Mouse (Mus musculus) midbrain, embryonic 13.5 days (tissue): ENCODE results near the gene Cdc26. TPM values are rescaled to one million over a fixed set of nuclear protein-coding genes. Genes with fewer than 3 reads are reported as not detected.

Experiments
- ATAC-seq: fragments of 200-750 bp; cut with Nextera tagmentation; 2 replicates; pipeline ENCODE4 v1.8.0; 2017; ENCODE audit warnings: mild to moderate bottlenecking, moderate TSS enrichment, moderate library complexity
- H3K27ac ChIP-seq: fragments of 300-500 bp; sonication (generic); 2 replicates; pipeline ENCODE4 v1.5.1; 2015; ENCODE audit warnings: inconsistent platforms, mild to moderate bottlenecking, moderate library complexity
- H3K27me3 ChIP-seq: fragments of 300-500 bp; sonication (generic); 2 replicates; pipeline ENCODE4 v1.6.1; 2015; ENCODE audit warnings: mild to moderate bottlenecking, inconsistent platforms
- H3K36me3 ChIP-seq: fragments of 300-500 bp; sonication (generic); 2 replicates; pipeline ENCODE4 v1.6.1; 2015; ENCODE audit warnings: mild to moderate bottlenecking, inconsistent platforms
- H3K4me1 ChIP-seq: fragments of 300-500 bp; sonication (generic); replicated peaks from 2 replicates; pipeline ENCODE4 v1.6.1; 2015; ENCODE audit warnings: inconsistent platforms
- H3K4me2 ChIP-seq: fragments of 300-500 bp; sonication (generic); replicated peaks from 2 replicates; pipeline ENCODE4 v1.6.1; 2015; ENCODE audit warnings: moderate library complexity, mild to moderate bottlenecking, inconsistent platforms
- H3K4me3 ChIP-seq: fragments of 300-500 bp; sonication (generic); replicated peaks from 2 replicates; pipeline ENCODE4 v1.5.1; 2015; ENCODE audit warnings: mild to moderate bottlenecking, inconsistent platforms
- H3K9ac ChIP-seq: fragments of 300-500 bp; sonication (generic); replicated peaks from 2 replicates; pipeline ENCODE4 v1.6.1; 2015; ENCODE audit warnings: mild to moderate bottlenecking, inconsistent platforms
- H3K9me3 ChIP-seq: fragments of 300-500 bp; sonication (generic); 2 replicates; pipeline ENCODE4 v1.6.1; 2016; ENCODE audit warnings: mild to moderate bottlenecking, inconsistent platforms
- WGBS: fragments of 180-500 bp; shearing (Covaris S2); methylation state at CpG from one replicate; pipeline ENCODE4 v1.1.7; 2015; 5-methylcytosine and 5-hydroxymethylcytosine counted together
- polyA plus RNA-seq: library from polyadenylated mRNA; unstranded; fragments of >200 nt; fragmentation: Nextera tagmentation; extraction: Ambion mirVana; gene quantifications from 2 replicates; pipeline ENCODE4 v1.2.1, GENCODE M21; 2015

Gene Cdc26
- polyA plus RNA-seq, 1 experiment from 2014 or later = 120 TPM

DNA sequence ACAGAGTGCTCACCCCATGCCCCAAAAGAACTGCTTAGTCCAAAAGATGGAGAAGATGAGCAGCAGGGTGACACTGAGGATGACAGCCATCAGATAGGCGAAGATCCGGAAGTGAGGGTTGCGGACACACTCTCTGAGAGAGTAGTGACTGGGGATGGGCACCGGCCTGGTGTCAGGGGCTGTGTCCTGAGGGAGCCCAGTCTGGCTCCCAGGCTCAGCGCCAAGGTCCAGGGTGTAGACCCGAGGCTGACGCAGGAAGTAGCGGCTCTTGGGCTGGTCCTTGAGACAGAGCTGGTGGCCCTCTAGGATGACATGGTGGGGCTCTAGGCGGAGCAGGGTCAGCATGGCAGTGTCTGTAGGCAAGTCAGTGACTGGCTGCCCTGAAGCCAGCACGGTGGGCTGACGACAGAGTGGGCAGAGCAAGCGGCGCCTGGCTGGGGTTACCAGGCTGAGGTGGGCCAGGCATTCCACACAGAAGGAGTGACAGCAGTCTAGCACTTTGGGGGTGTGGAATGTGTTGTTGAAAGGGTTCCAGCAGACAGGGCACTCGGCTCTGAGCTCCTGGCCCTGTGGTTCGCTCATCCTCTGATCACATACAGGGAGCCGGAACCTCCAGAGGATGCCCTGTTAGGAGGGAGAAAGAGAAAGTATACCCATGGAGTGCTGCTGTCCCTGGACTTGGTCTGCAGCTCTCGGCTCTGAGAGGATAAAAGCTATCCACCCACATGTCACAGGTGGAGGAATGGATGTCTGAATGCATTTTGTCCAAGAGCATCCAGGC is 19.7 kb upstream of the Cdc26 start:
- Histone ChIP-seq H3K4me3 (no peak overlapping the region), H3K36me3 (peaks cover 31% of the 10 kb centered on the region), H3K27ac (no peak overlapping the region), H3K4me1 (no peaks in the 10 kb centered on the region), H3K27me3 (no peaks in the 10 kb centered on the region), H3K4me2 (no peak overlapping the region), H3K9ac (no peak overlapping the region), H3K9me3 (no peaks in the 10 kb centered on the region)
- peak; percentile 11; the same call in 1 of the 2 replicates for ATAC-seq
- WGBS = 85% methylated on average over 17 of the region's 17 CpGs

GRCm38 (mm10) chr4:62425891-62426290 is 17.4 kb upstream of the Cdc26 start:
- Histone ChIP-seq H3K9ac (no peak overlapping the region), H3K4me1 (no peaks in the 10 kb centered on the region), H3K36me3 (peaks cover 54% of the 10 kb centered on the region), H3K27ac (no peak overlapping the region), H3K4me3 (no peak overlapping the region), H3K9me3 (no peaks in the 10 kb centered on the region), H3K4me2 (no peak overlapping the region), H3K27me3 (no peaks in the 10 kb centered on the region)
- WGBS = 95% methylated on average over 4 of the region's 4 CpGs
- ATAC-seq = no peak

- no peak for ATAC-seq
- 96% methylated on average over 6 of the region's 6 CpGs for WGBS
- peaks cover 100% of the 10 kb centered on the region for H3K36me3 ChIP-seq
- no peak overlapping the region for H3K9ac ChIP-seq
- no peak overlapping the region for H3K27ac ChIP-seq
- no peak overlapping the region for H3K4me3 ChIP-seq
- H3K4me1 ChIP-seq = no peaks in the 10 kb centered on the region
- no peak overlapping the region for H3K4me2 ChIP-seq
- H3K9me3 ChIP-seq = no peaks in the 10 kb centered on the region
- H3K27me3 ChIP-seq = no peaks in the 10 kb centered on the region
Observed at GRCm38 (mm10) chr4:62419091-62419490, 10.6 kb upstream of the Cdc26 start.

DNA sequence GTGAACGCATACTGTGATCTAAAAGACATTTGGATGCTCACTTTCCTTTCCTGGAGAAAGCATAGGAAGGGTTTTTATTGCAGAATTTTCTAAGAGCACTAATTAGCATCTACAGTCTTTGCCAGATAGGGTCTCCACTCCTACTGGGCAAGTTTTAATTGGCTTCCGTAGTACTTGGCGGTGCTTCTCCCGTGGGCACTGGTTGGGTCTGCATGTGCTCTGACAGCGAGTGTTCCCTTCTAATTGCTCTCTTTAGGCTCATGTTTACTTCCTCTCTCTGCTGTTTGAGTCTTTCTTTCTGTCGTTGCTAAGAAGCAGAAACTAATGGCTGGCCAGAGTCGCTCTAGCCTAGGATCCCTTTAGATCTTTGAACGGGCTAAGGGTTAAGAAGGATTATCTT is 10.0 kb upstream of the Cdc26 start:
- Histone ChIP-seq H3K4me1 (no peaks in the 10 kb centered on the region), H3K9me3 (no peaks in the 10 kb centered on the region), H3K4me2 (no peak overlapping the region), H3K27ac (no peak overlapping the region), H3K36me3 (peaks cover 98% of the 10 kb centered on the region), H3K4me3 (no peak overlapping the region), H3K27me3 (no peaks in the 10 kb centered on the region), H3K9ac (no peak overlapping the region)
- 84% methylated on average over 8 of the region's 8 CpGs for WGBS
- no peak for ATAC-seq

GRCm38 (mm10) chr4:62411606-62412005 is 3.2 kb upstream of the Cdc26 start:
- Histone ChIP-seq H3K27ac (no peak overlapping the region), H3K4me2 (no peak overlapping the region), H3K4me1 (peaks cover 23% of the 10 kb centered on the region), H3K9me3 (no peaks in the 10 kb centered on the region), H3K4me3 (no peak overlapping the region), H3K27me3 (no peaks in the 10 kb centered on the region), H3K9ac (no peak overlapping the region), H3K36me3 (peaks cover 51% of the 10 kb centered on the region)
- 97% methylated on average over 10 of the region's 10 CpGs for WGBS
- no peak for ATAC-seq

GRCm38 (mm10) chr4:62410325-62410724 is 1.9 kb upstream of the Cdc26 start:
- WGBS = 86% methylated on average over 2 of the region's 2 CpGs
- peak overlapping the region; percentile 79 for H3K4me2 ChIP-seq
- no peak overlapping the region for H3K9ac ChIP-seq
- no peaks in the 10 kb centered on the region for H3K27me3 ChIP-seq
- ATAC-seq = no peak
- H3K4me3 ChIP-seq = peak overlapping the region; percentile 73; the same call in 1 of the 2 replicates
- H3K9me3 ChIP-seq = no peaks in the 10 kb centered on the region
- peaks cover 38% of the 10 kb centered on the region for H3K36me3 ChIP-seq
- H3K27ac ChIP-seq = no peak overlapping the region
- H3K4me1 ChIP-seq = peaks cover 36% of the 10 kb centered on the region

DNA sequence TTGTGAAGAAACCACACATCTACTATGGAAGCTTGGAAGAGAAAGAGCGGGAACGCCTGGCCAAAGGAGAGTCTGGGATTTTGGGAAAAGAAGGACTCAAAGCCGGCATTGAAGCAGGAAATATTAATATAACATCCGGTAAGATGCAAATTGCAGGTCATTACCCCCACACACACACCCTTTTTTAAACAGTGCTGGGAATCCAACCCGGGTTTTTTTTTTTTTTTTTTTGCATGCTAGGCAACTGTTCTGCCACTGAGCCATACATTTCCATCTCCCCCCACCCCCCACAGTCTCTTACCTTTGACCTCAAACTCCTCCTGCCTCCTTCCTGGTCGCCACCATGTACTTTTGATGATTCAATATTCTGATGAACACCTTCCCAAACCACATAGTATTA is 1.2 kb upstream of the Cdc26 start:
- peaks cover 35% of the 10 kb centered on the region for H3K36me3 ChIP-seq
- H3K4me1 ChIP-seq = peaks cover 42% of the 10 kb centered on the region
- H3K4me2 ChIP-seq = peak overlapping the region; percentile 79
- no peaks in the 10 kb centered on the region for H3K27me3 ChIP-seq
- ATAC-seq = no peak
- no peaks in the 10 kb centered on the region for H3K9me3 ChIP-seq
- H3K9ac ChIP-seq = peak overlapping the region; percentile 87
- H3K4me3 ChIP-seq = peak overlapping the region; percentile 73
- no peak overlapping the region for H3K27ac ChIP-seq
- 36% methylated on average over 6 of the region's 6 CpGs for WGBS

GRCm38 (mm10) chr4:62407730-62408582 is 486 bp downstream of the Cdc26 start:
- H3K4me1 ChIP-seq = peaks cover 46% of the 10 kb centered on the region
- H3K9ac ChIP-seq = peak overlapping the region; percentile 87
- no peaks in the 10 kb centered on the region for H3K27me3 ChIP-seq
- under 1% methylated on average over 35 of the region's 35 CpGs for WGBS
- H3K9me3 ChIP-seq = no peaks in the 10 kb centered on the region
- H3K36me3 ChIP-seq = peaks cover 28% of the 10 kb centered on the region
- peak overlapping the region; percentile 45 for H3K4me2 ChIP-seq
- peak overlapping the region; percentile 76 for H3K27ac ChIP-seq
- peak; percentile 74 for ATAC-seq
- peak overlapping the region; percentile 73 for H3K4me3 ChIP-seq

DNA sequence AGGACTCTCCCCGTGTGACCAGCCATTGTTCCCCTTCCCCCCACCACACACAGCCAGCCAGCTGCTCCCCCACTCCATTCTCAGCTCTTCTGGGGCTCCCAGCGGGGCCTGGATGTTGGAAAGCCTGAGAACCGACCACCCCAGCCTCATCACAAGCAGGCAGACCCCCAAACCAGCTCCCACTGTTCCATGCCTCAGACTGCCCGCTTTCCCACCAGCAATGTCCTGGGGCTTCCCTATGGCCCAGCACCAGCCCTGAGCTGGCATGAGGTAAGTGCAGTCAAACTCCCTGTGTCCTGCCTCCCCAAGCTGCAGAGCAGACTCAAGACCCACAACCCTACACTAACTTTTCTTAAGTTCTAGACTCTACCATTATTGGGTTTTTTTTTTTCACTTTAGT is 2.3 kb downstream of the Cdc26 start:
- H3K4me2 ChIP-seq = peak overlapping the region; percentile 19; the same call in 1 of the 2 replicates
- H3K27me3 ChIP-seq = no peaks in the 10 kb centered on the region
- no peak overlapping the region for H3K9ac ChIP-seq
- H3K9me3 ChIP-seq = no peaks in the 10 kb centered on the region
- 80% methylated on average over 4 of the region's 4 CpGs for WGBS
- H3K27ac ChIP-seq = no peak overlapping the region
- no peak for ATAC-seq
- H3K4me3 ChIP-seq = no peak overlapping the region
- peaks cover 28% of the 10 kb centered on the region for H3K36me3 ChIP-seq
- H3K4me1 ChIP-seq = peaks cover 46% of the 10 kb centered on the region

DNA sequence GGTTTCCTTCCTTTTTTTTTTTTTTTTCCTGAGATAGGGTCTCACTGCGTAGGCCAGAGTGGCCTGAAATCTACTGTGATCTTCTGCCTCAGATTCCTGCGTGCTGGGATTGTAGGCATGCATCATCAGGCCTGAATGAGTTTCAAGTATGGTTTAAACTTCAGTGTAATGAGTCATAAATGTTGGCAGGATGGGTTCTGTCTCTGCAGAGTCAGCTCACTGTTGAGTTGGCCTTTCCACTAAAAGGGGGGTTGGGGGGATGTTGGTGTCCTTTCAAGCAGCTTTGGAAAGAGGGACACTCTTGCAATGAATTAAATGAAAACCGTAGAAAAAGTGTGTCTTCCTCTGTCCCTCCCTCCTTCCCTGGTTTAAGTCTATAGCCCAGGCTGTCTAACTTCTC is 9.5 kb downstream of the Cdc26 start:
- no peaks in the 10 kb centered on the region for H3K27me3 ChIP-seq
- no peaks in the 10 kb centered on the region for H3K9me3 ChIP-seq
- H3K4me2 ChIP-seq = no peak overlapping the region
- 92% methylated on average over 3 of the region's 3 CpGs for WGBS
- no peaks in the 10 kb centered on the region for H3K4me1 ChIP-seq
- H3K36me3 ChIP-seq = peaks cover 79% of the 10 kb centered on the region
- ATAC-seq = no peak
- H3K27ac ChIP-seq = no peak overlapping the region
- H3K4me3 ChIP-seq = no peak overlapping the region
- H3K9ac ChIP-seq = no peak overlapping the region

DNA sequence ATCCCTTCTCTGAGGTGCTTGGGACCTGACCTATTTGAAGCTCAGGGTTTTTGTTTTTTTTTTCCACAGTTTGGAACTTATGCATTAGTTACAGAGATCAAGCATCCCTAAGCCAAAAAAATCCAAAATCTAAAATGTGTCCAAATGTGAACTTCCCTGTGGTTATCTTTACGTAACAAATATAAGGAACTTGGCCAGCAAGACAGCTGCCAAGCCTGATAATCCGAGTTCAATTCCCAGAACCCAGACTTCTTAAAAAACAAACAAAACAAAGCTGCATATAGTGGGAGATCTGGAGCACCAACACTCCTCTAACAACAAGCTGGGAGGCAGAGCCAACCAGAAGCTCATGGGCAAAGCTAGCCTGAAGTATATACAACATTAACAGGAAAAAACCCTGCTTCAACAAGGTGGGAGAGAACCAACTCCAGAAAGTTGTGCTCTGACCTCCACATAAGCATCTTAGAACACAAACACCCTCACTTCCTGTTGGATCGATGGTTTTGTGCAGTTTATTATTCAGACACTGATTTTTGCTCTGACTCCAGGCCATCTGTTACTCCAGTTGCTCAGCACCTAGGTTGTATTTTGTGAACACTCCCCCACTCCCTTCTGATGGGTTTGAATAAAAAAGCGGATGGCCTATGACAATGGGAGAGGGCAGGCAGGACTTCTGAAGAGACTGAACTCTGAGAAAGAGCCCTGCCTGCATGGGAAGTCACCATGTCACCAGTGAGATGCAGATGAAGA is 10.7 kb downstream of the Cdc26 start:
- Histone ChIP-seq H3K4me1 (no peaks in the 10 kb centered on the region), H3K27me3 (no peaks in the 10 kb centered on the region), H3K36me3 (peaks cover 80% of the 10 kb centered on the region), H3K27ac (no peak overlapping the region), H3K4me3 (no peak overlapping the region), H3K9me3 (no peaks in the 10 kb centered on the region), H3K4me2 (no peak overlapping the region), H3K9ac (no peak overlapping the region)
- no peak for ATAC-seq
- 88% methylated on average over 4 of the region's 4 CpGs for WGBS

DNA sequence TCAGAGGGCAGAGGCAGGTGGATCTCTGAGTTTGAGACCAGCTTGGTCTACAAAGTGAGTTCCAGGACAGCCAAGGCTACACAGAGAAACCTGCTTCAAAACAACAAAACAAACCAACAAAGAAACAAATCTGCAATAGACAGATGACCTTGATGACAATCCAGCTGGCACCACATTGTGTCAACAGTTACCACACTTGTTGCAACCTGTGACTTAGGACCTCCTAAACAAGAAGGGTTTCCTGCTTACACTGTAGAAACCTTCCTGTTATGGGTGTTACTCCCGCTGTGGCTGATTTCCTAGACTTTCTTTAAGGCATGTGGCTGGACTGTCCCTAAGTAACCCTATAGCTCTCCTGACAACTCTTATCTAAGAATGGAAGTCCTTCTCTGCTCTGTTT is 12.6 kb downstream of the Cdc26 start:
- 92% methylated on average over 1 of the region's 1 CpGs for WGBS
- no peak for ATAC-seq
- H3K36me3 ChIP-seq = peaks cover 79% of the 10 kb centered on the region
- no peaks in the 10 kb centered on the region for H3K27me3 ChIP-seq
- no peak overlapping the region for H3K9ac ChIP-seq
- no peak overlapping the region for H3K4me2 ChIP-seq
- no peaks in the 10 kb centered on the region for H3K9me3 ChIP-seq
- H3K27ac ChIP-seq = no peak overlapping the region
- no peak overlapping the region for H3K4me3 ChIP-seq
- no peaks in the 10 kb centered on the region for H3K4me1 ChIP-seq
